Mouse (Mus musculus) myocyte (in vitro differentiated cells): ENCODE data around the gene Cfap206.

ENCODE experiments used
- CEBPB ChIP-seq: IDR thresholded peaks from 2 replicates; pipeline ENCODE4 v1.6.1; 2011; ENCODE audit warnings: mild to moderate bottlenecking, moderate library complexity; ENCODE audit not compliant: poor library complexity, insufficient read depth, severe bottlenecking
- E2F4 ChIP-seq: IDR thresholded peaks from one replicate; pipeline ENCODE4 v1.6.1; 2011; ENCODE audit warnings: mild to moderate bottlenecking, control low read depth, moderate library complexity; ENCODE audit not compliant: insufficient read depth
- MAX ChIP-seq: IDR thresholded peaks from one replicate; pipeline ENCODE4 v1.6.1; 2011; ENCODE audit warnings: low read depth, mild to moderate bottlenecking, control low read depth
- MYOG ChIP-seq, 3 experiments: IDR thresholded peaks; one replicate each; pipeline ENCODE4 v1.6.1; 2011; ENCODE audit warnings: control low read depth in 2 of 3, low read depth in 2 of 3, mild to moderate bottlenecking in 2 of 3; ENCODE audit not compliant: insufficient read length in 2 of 3, control insufficient read depth in 1 of 3, insufficient read depth in 1 of 3
- POLR2A ChIP-seq: IDR thresholded peaks from one replicate; pipeline ENCODE4 v1.6.1; 2011; ENCODE audit warnings: low read depth, mild to moderate bottlenecking, control low read depth, moderate library complexity; ENCODE audit not compliant: insufficient read length
- POLR2AphosphoS2 ChIP-seq: IDR thresholded peaks from one replicate; pipeline ENCODE4 v1.6.1; 2011; ENCODE audit warnings: low read depth, control low read depth; ENCODE audit not compliant: insufficient read length
- SRF ChIP-seq: IDR thresholded peaks from one replicate; pipeline ENCODE4 v1.6.1; 2011; ENCODE audit warnings: low read depth; ENCODE audit not compliant: control insufficient read depth, insufficient read length
- TCF12 ChIP-seq: IDR thresholded peaks from one replicate; pipeline ENCODE4 v1.6.1; 2011; ENCODE audit warnings: mild to moderate bottlenecking, control low read depth; ENCODE audit not compliant: poor library complexity, insufficient read depth, severe bottlenecking
- TCF3 ChIP-seq: IDR thresholded peaks from one replicate; pipeline ENCODE4 v1.6.1; 2011; ENCODE audit warnings: low read depth, control low read depth; ENCODE audit not compliant: insufficient read length
- USF1 ChIP-seq: IDR thresholded peaks from one replicate; pipeline ENCODE4 v1.6.1; 2011; ENCODE audit warnings: low read depth, mild to moderate bottlenecking, control low read depth, moderate library complexity

GRCm38 (mm10) chr4:34661514-34661913 lies 68.5 kb downstream of the Cfap206 start:
- TF ChIP-seq TCF12 (no peak), E2F4 (no peak), SRF (no peak), POLR2AphosphoS2 (no peak), TCF3 (no peak), POLR2A (no peak), USF1 (no peak), MAX (no peak), MYOG (IDR thresholded peaks at IDR 0.05; ENCODE audit: control insufficient read depth in 1 of 3, insufficient read depth in 1 of 3, insufficient read length in 2 of 3, low read depth in 2 of 3) (no peak), CEBPB (no peak)
